Mouse (Mus musculus) liver, embryonic 15.5 days (tissue): Measurements from ENCODE around the gene Foxp4. TPM values are rescaled to one million over a fixed set of nuclear protein-coding genes. Genes with fewer than 3 reads are reported as not detected.
A peak's percentile ranks its signal among the peaks of the same experiment; 100 is the strongest.
"Not testable (repeated sequence)": the region's sequence is repeated elsewhere in the genome, so short reads cannot be mapped to it uniquely, and the experiment has no call there.

Source experiments
- ATAC-seq: fragments of 200-750 bp; cut with Nextera tagmentation; 2 replicates; pipeline ENCODE4 v1.8.0; 2017; ENCODE audit warnings: moderate number of reproducible peaks, mild to moderate bottlenecking, moderate library complexity; ENCODE audit not compliant: insufficient read depth
- H3K27ac ChIP-seq: fragments of 300-500 bp; sonication (generic); replicated peaks from 2 replicates; pipeline ENCODE4 v1.5.1; 2015; ENCODE audit warnings: mild to moderate bottlenecking, inconsistent platforms
- H3K27me3 ChIP-seq: fragments of 300-500 bp; sonication (generic); 2 replicates; pipeline ENCODE4 v1.6.1; 2015; ENCODE audit warnings: mild to moderate bottlenecking, inconsistent platforms
- H3K36me3 ChIP-seq: fragments of 300-500 bp; sonication (generic); replicated peaks from 2 replicates; pipeline ENCODE4 v1.6.1; 2015; ENCODE audit warnings: moderate library complexity, mild to moderate bottlenecking, inconsistent platforms
- H3K4me1 ChIP-seq: fragments of 300-500 bp; sonication (generic); replicated peaks from 2 replicates; pipeline ENCODE4 v1.6.1; 2015; ENCODE audit warnings: inconsistent platforms
- H3K4me2 ChIP-seq: fragments of 300-500 bp; sonication (generic); 2 replicates; pipeline ENCODE4 v1.6.1; 2015; ENCODE audit warnings: moderate library complexity, mild to moderate bottlenecking, inconsistent platforms
- H3K4me3 ChIP-seq: fragments of 300-500 bp; sonication (generic); replicated peaks from 2 replicates; pipeline ENCODE4 v1.5.1; 2015; ENCODE audit warnings: mild to moderate bottlenecking, inconsistent platforms
- H3K9ac ChIP-seq: fragments of 300-500 bp; sonication (generic); 2 replicates; pipeline ENCODE4 v1.6.1; 2015; ENCODE audit warnings: moderate library complexity, mild to moderate bottlenecking, inconsistent platforms
- H3K9me3 ChIP-seq: fragments of 300-500 bp; sonication (generic); replicated peaks from 2 replicates; pipeline ENCODE4 v1.6.1; 2016; ENCODE audit warnings: inconsistent platforms
- WGBS: fragments of 180-500 bp; shearing (Covaris S2); methylation state at CpG from one replicate; pipeline ENCODE4 v1.1.7; 2015; ENCODE audit warnings: mixed read lengths; ENCODE audit not compliant: insufficient replicate concordance; 5-methylcytosine and 5-hydroxymethylcytosine counted together
- polyA plus RNA-seq: library from polyadenylated mRNA; unstranded; fragments of >200 nt; fragmentation: Nextera tagmentation; extraction: Ambion mirVana; gene quantifications from 2 replicates; pipeline ENCODE4 v1.2.1, GENCODE M21; 2015

Foxp4 gene
- polyA plus RNA-seq, 1 experiment from 2014 or later = 4.6 TPM

GRCm38 (mm10) chr17:47872311-47873011 is 52.0 kb downstream of the Foxp4 start:
- Histone ChIP-seq H3K9me3 (no peaks in the 10 kb centered on the region), H3K9ac (no peak overlapping the region), H3K4me2 (no peak overlapping the region), H3K4me3 (no peak overlapping the region), H3K36me3 (peaks cover 21% of the 10 kb centered on the region; the same call in 1 of the 2 replicates), H3K27ac (no peak overlapping the region), H3K4me1 (peaks cover 11% of the 10 kb centered on the region), H3K27me3 (no peaks in the 10 kb centered on the region)
- WGBS = 84% methylated on average over 31 of the region's 31 CpGs
- ATAC-seq = no peak

GRCm38 (mm10) chr17:47869874-47870273 is 54.6 kb downstream of the Foxp4 start:
- Histone ChIP-seq H3K27me3 (no peaks in the 10 kb centered on the region; the same call in 1 of the 2 replicates), H3K9me3 (no peaks in the 10 kb centered on the region), H3K4me1 (peaks cover 11% of the 10 kb centered on the region), H3K36me3 (0 out of 2 replicates have a peak, but pooled peaks cover 20% of the 10 kb centered on the region), H3K9ac (no peak overlapping the region), H3K4me2 (no peak overlapping the region), H3K27ac (no peak overlapping the region), H3K4me3 (no peak overlapping the region)
- WGBS = 81% methylated on average over 10 of the region's 10 CpGs
- ATAC-seq = no peak

GRCm38 (mm10) chr17:47866037-47866436 is 58.4 kb downstream of the Foxp4 start:
- Histone ChIP-seq H3K27me3 (peaks cover 10% of the 10 kb centered on the region; the same call in 1 of the 2 replicates), H3K4me2 (no peak overlapping the region), H3K9me3 (no peaks in the 10 kb centered on the region), H3K27ac (no peak overlapping the region), H3K9ac (no peak overlapping the region), H3K4me3 (no peak overlapping the region), H3K4me1 (no peaks in the 10 kb centered on the region; the same call in 1 of the 2 replicates), H3K36me3 (0 out of 2 replicates have a peak, but pooled peaks cover 4% of the 10 kb centered on the region)
- no peak for ATAC-seq
- WGBS = 64% methylated on average over 10 of the region's 10 CpGs

- no peak overlapping the region for H3K4me3 ChIP-seq
- ATAC-seq = no peak
- no peaks in the 10 kb centered on the region; the same call in 1 of the 2 replicates for H3K4me1 ChIP-seq
- H3K36me3 ChIP-seq = no peaks in the 10 kb centered on the region
- no peak overlapping the region for H3K27ac ChIP-seq
- H3K9me3 ChIP-seq = no peaks in the 10 kb centered on the region
- no peak overlapping the region for H3K9ac ChIP-seq
- peaks cover 10% of the 10 kb centered on the region; the same call in 1 of the 2 replicates for H3K27me3 ChIP-seq
- 2% methylated on average over 17 of the region's 17 CpGs for WGBS
- peak overlapping the region; percentile 47 for H3K4me2 ChIP-seq
Observed at GRCm38 (mm10) chr17:47864496-47864895, 59.9 kb downstream of the Foxp4 start.

- no peak for ATAC-seq
- H3K27ac ChIP-seq = no peak overlapping the region
- H3K4me2 ChIP-seq = no peak overlapping the region
- no peaks in the 10 kb centered on the region for H3K36me3 ChIP-seq
- peaks cover 10% of the 10 kb centered on the region; the same call in 1 of the 2 replicates for H3K27me3 ChIP-seq
- H3K9ac ChIP-seq = no peak overlapping the region
- 48% methylated on average over 11 of the region's 11 CpGs for WGBS
- no peaks in the 10 kb centered on the region for H3K9me3 ChIP-seq
- no peak overlapping the region for H3K4me3 ChIP-seq
- H3K4me1 ChIP-seq = no peaks in the 10 kb centered on the region; the same call in 1 of the 2 replicates
Observed at GRCm38 (mm10) chr17:47863437-47863836, 61.0 kb downstream of the Foxp4 start.

- no peak overlapping the region for H3K4me2 ChIP-seq
- H3K9ac ChIP-seq = no peak overlapping the region
- peaks cover 10% of the 10 kb centered on the region; the same call in 1 of the 2 replicates for H3K27me3 ChIP-seq
- no peak overlapping the region for H3K27ac ChIP-seq
- H3K4me1 ChIP-seq = no peaks in the 10 kb centered on the region; the same call in 1 of the 2 replicates
- no peaks in the 10 kb centered on the region for H3K36me3 ChIP-seq
- WGBS = 55% methylated on average over 4 of the region's 4 CpGs
- H3K4me3 ChIP-seq = no peak overlapping the region
- ATAC-seq = no peak
- H3K9me3 ChIP-seq = no peaks in the 10 kb centered on the region
Observed at GRCm38 (mm10) chr17:47863023-47863422, 61.4 kb downstream of the Foxp4 start.

GRCm38 (mm10) chr17:47855544-47855943 is 68.9 kb downstream of the Foxp4 start:
- H3K4me3 ChIP-seq = no peak overlapping the region
- H3K27me3 ChIP-seq = no peaks in the 10 kb centered on the region
- peaks cover 3% of the 10 kb centered on the region; the same call in 1 of the 2 replicates for H3K4me1 ChIP-seq
- no peak overlapping the region for H3K27ac ChIP-seq
- H3K36me3 ChIP-seq = no peaks in the 10 kb centered on the region
- ATAC-seq = no peak
- H3K9ac ChIP-seq = no peak overlapping the region
- no peak overlapping the region for H3K4me2 ChIP-seq
- 69% methylated on average over 4 of the region's 4 CpGs for WGBS
- no peaks in the 10 kb centered on the region for H3K9me3 ChIP-seq

GRCm38 (mm10) chr17:47854908-47855307 is 69.5 kb downstream of the Foxp4 start:
- Histone ChIP-seq H3K4me2 (no peak overlapping the region), H3K4me1 (peaks cover 3% of the 10 kb centered on the region; the same call in 1 of the 2 replicates), H3K9ac (no peak overlapping the region), H3K36me3 (no peaks in the 10 kb centered on the region), H3K4me3 (no peak overlapping the region), H3K27me3 (no peaks in the 10 kb centered on the region), H3K9me3 (no peaks in the 10 kb centered on the region), H3K27ac (no peak overlapping the region)
- no peak for ATAC-seq
- 75% methylated on average over 8 of the region's 8 CpGs for WGBS

GRCm38 (mm10) chr17:47853760-47854159 is 70.7 kb downstream of the Foxp4 start:
- H3K9me3 ChIP-seq = no peaks in the 10 kb centered on the region
- H3K36me3 ChIP-seq = no peaks in the 10 kb centered on the region
- no peak overlapping the region for H3K4me2 ChIP-seq
- H3K27ac ChIP-seq = no peak overlapping the region
- H3K9ac ChIP-seq = no peak overlapping the region
- H3K4me3 ChIP-seq = no peak overlapping the region
- H3K4me1 ChIP-seq = peaks cover 3% of the 10 kb centered on the region; the same call in 1 of the 2 replicates
- WGBS = 68% methylated on average over 4 of the region's 4 CpGs
- H3K27me3 ChIP-seq = peaks cover 4% of the 10 kb centered on the region; the same call in 1 of the 2 replicates
- no peak for ATAC-seq

GRCm38 (mm10) chr17:47853336-47853735 is 71.1 kb downstream of the Foxp4 start:
- H3K4me3 ChIP-seq = no peak overlapping the region
- H3K4me2 ChIP-seq = no peak overlapping the region
- ATAC-seq = no peak
- no peaks in the 10 kb centered on the region for H3K36me3 ChIP-seq
- 83% methylated on average over 3 of the region's 4 CpGs for WGBS
- no peaks in the 10 kb centered on the region for H3K9me3 ChIP-seq
- H3K27ac ChIP-seq = no peak overlapping the region
- no peak overlapping the region for H3K9ac ChIP-seq
- H3K4me1 ChIP-seq = peaks cover 3% of the 10 kb centered on the region; the same call in 1 of the 2 replicates
- H3K27me3 ChIP-seq = peaks cover 4% of the 10 kb centered on the region; the same call in 1 of the 2 replicates

GRCm38 (mm10) chr17:47851798-47852360 is 72.6 kb downstream of the Foxp4 start:
- ATAC-seq = not testable (repeated sequence)

More at GRCm38 (mm10) chr17:47851798-47852360, 72.6 kb downstream of the Foxp4 start:
- 0 out of 2 replicates have a peak overlapping the region, but pooled peaks have one; percentile 8 for H3K4me3 ChIP-seq
- 15% methylated on average over 22 of the region's 22 CpGs for WGBS
- not testable (repeated sequence) for H3K36me3 ChIP-seq, H3K4me1 ChIP-seq, H3K9me3 ChIP-seq, H3K9ac ChIP-seq, H3K27ac ChIP-seq, H3K27me3 ChIP-seq
- peak overlapping the region; percentile 48 for H3K4me2 ChIP-seq
